Mouse (Mus musculus): ENCODE measurements around the gene C130026I21Rik. TPM values are rescaled to one million over a fixed set of nuclear protein-coding genes. Genes with fewer than 3 reads are reported as not detected.
"Not testable (repeated sequence)": the region's sequence is repeated elsewhere in the genome, so short reads cannot be mapped to it uniquely, and the experiment has no call there.

The C130026I21Rik gene
- polyA plus RNA-seq, 1 experiment from 2014 or later = not detected

- not testable (repeated sequence) for H3K4me2 ChIP-seq; ATAC-seq (replicated peaks; ENCODE audit: low FRiP score); H3K27ac ChIP-seq; H3K27me3 ChIP-seq; H3K4me1 ChIP-seq; H3K4me3 ChIP-seq (replicated peaks); H3K9me3 ChIP-seq (replicated peaks); H3K9ac ChIP-seq; H3K36me3 ChIP-seq
- WGBS = 89% methylated on average over 7 of the region's 9 CpGs
Observed at GRCm38 (mm10) chr1:84996305-84996704, 274.1 kb downstream of the C130026I21Rik start.

DNA sequence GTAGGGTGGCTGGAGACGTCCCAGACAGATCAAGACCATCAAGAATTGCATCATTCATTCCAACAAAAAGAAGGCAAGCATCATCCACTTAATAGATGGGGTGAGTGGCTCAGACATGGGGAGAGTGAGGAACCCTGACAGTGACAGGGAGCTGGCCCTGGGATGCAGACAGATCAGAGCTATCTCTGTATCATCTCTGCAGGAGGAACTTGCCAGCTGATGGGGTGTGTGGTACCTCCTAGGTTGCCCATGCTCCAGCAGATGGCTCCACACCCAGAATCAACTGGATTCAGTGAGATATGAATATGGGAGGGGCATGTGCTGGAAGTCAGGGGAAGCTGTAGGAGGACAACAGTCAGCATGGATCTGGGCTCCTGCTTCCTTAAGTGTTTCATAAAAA, 275.9 kb downstream of the C130026I21Rik start:
- not testable (repeated sequence) for H3K36me3 ChIP-seq; H3K4me2 ChIP-seq; H3K27me3 ChIP-seq; H3K4me1 ChIP-seq; H3K4me3 ChIP-seq (replicated peaks); H3K27ac ChIP-seq; ATAC-seq (replicated peaks; ENCODE audit: low FRiP score); H3K9me3 ChIP-seq (replicated peaks); H3K9ac ChIP-seq
- no CpG with 5 or more reads among the region's 1 CpGs for WGBS

DNA sequence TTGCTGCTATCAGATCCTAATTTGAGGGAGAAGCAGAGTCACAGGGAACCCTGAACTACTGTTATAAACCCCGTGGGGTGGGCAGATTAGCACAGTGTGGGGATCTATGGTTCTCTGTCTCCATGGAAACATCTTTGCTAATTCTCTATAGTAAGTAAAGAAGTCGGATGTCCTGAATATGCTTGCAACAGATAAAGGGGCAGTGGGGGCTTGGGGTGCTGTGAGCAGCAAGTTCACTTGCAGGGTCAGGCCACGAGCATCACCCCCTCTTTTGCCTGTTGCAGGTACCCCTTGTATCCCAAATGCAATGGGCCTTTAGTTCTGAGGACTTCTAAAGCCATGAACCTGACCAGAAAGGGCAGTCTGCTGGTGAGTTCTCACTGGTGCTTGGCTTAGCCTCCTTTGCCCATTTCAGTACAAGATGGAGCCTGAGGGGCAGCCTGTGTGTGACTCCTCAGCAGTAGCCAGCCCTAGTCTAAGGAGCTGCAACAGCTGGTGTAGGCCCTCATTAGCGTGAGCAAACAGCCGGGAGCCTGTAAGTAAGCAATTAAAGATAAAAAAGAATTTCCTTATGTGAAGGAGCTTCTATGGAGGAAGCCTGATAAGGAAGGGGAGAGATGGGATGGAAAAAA, 276.6 kb downstream of the C130026I21Rik start:
- not testable (repeated sequence) for H3K4me1 ChIP-seq; H3K27me3 ChIP-seq; H3K4me3 ChIP-seq (replicated peaks); H3K9ac ChIP-seq; H3K4me2 ChIP-seq; ATAC-seq (replicated peaks; ENCODE audit: low FRiP score); H3K9me3 ChIP-seq (replicated peaks); H3K36me3 ChIP-seq; H3K27ac ChIP-seq
- 78% methylated on average over 2 of the region's 5 CpGs for WGBS

GRCm38 (mm10) chr1:84993235-84993634, 277.1 kb downstream of the C130026I21Rik start:
- peak; percentile 49; the same call in 1 of the 2 replicates for ATAC-seq (replicated peaks; ENCODE audit: low FRiP score)
- H3K27ac ChIP-seq; H3K9ac ChIP-seq; H3K4me2 ChIP-seq; H3K27me3 ChIP-seq; H3K4me3 ChIP-seq (replicated peaks); H3K4me1 ChIP-seq; H3K36me3 ChIP-seq; H3K9me3 ChIP-seq (replicated peaks): not testable (repeated sequence)
- no CpG with 5 or more reads among the region's 2 CpGs for WGBS

DNA sequence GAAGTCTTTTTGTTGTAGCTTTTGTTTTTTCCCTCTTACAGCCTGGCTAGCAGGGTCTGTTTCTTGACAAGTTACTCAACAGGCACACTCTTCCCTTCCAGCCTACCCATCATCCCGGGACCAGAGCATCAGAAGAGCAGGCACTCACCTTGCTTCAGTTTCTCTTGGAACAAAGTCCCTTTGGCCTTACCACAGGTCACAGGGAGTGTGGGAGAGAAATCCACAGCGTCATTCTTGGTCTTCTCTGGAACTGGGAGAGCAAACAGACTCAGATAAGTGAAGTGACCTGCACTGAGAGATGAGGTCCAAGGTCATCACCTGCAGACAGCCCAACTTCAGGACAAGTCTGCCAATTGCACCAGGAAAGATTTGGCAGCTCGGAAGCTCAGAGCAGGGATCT, 277.5 kb downstream of the C130026I21Rik start:
- H3K27me3 ChIP-seq; H3K9me3 ChIP-seq (replicated peaks); H3K4me2 ChIP-seq; H3K4me1 ChIP-seq; H3K27ac ChIP-seq; H3K4me3 ChIP-seq (replicated peaks); H3K9ac ChIP-seq; H3K36me3 ChIP-seq: not testable (repeated sequence)
- no CpG with 5 or more reads among the region's 3 CpGs for WGBS
- ATAC-seq (replicated peaks; ENCODE audit: low FRiP score) = peak; percentile 52; the same call in 1 of the 2 replicates

DNA sequence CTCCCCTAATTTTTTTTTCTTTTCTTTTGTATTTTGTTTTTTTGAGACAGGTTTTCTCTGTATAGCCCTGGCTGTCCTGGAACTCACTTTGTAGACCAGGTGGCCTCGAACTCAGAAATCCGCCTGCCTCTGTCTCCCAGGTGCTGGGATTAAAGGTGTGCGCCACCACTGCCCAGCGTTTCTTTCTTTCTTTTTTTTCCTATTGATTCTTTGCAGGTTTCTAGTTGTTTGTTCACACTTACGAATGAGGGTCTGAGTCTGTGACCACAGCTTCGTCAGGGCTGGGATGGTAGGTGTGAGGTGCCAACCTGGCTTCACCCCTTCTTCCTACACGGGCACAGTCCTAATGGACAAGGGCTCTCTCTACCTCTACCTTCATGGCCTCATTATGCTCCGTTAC, 281.3 kb downstream of the C130026I21Rik start:
- not testable (repeated sequence) for H3K4me1 ChIP-seq; H3K9me3 ChIP-seq (replicated peaks); H3K4me3 ChIP-seq (replicated peaks); H3K4me2 ChIP-seq; H3K36me3 ChIP-seq; ATAC-seq (replicated peaks; ENCODE audit: low FRiP score); H3K9ac ChIP-seq; H3K27ac ChIP-seq; H3K27me3 ChIP-seq
- 92% methylated on average over 7 of the region's 8 CpGs for WGBS

DNA sequence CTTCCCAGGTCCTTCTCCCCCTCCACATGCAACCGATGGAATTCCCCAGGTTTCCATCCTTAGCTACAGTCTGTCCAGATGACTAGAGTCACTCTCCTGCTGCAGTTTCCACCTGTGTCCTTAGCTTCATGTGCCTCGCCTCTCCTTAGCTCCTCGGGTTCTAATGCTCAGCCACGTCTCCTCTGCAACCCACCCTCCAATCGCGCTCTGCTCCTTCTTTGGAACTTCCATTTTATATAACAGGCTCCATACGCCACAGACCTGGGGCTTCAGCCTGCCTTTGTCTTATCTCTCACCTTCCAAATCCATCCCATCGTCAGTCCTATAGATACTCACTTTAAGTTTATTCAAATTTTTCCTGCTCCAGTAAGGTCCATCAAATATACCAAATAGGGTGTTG, 282.6 kb downstream of the C130026I21Rik start:
- not testable (repeated sequence) for H3K4me3 ChIP-seq (replicated peaks); H3K4me1 ChIP-seq; ATAC-seq (replicated peaks; ENCODE audit: low FRiP score); H3K4me2 ChIP-seq; H3K36me3 ChIP-seq; H3K27me3 ChIP-seq; H3K9me3 ChIP-seq (replicated peaks); H3K9ac ChIP-seq; H3K27ac ChIP-seq
- WGBS = 74% methylated on average over 8 of the region's 8 CpGs

DNA sequence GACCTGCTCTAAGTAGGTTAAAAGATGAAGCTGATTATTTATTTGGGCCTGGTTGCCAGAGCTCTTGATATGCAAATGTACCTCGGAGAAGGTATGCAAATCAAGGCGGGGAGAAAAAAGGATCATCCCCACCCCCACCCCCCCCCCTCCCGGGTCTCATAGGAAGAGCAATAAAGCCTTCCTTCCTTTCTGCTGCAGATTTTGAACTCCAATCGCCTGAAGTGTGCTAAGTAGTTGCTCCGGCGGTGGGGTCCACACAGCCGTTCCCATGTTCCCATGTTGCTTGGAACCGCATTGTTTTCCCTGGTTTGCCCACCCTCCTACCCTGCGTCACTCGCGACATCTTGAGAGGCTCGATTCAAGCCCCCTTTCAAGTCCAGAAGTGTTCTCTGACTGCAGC, 308.6 kb downstream of the C130026I21Rik start:
- H3K4me3 ChIP-seq (replicated peaks); H3K9me3 ChIP-seq (replicated peaks); H3K36me3 ChIP-seq; ATAC-seq (replicated peaks; ENCODE audit: low FRiP score); H3K27me3 ChIP-seq; H3K27ac ChIP-seq; H3K4me1 ChIP-seq; H3K9ac ChIP-seq: not testable (repeated sequence)
- WGBS = 4% methylated on average over 12 of the region's 12 CpGs
- peak overlapping the region; percentile 46 for H3K4me2 ChIP-seq

- not testable (repeated sequence) for H3K4me1 ChIP-seq; H3K9ac ChIP-seq; H3K4me2 ChIP-seq; H3K36me3 ChIP-seq; H3K27ac ChIP-seq; ATAC-seq (replicated peaks; ENCODE audit: low FRiP score); H3K4me3 ChIP-seq (replicated peaks); H3K9me3 ChIP-seq (replicated peaks); H3K27me3 ChIP-seq
- 87% methylated on average over 4 of the region's 4 CpGs for WGBS
Observed at GRCm38 (mm10) chr1:84957713-84958112, 312.7 kb downstream of the C130026I21Rik start.

- H3K27me3 ChIP-seq; H3K36me3 ChIP-seq; H3K4me1 ChIP-seq; H3K4me3 ChIP-seq (replicated peaks); ATAC-seq (replicated peaks; ENCODE audit: low FRiP score); H3K4me2 ChIP-seq; H3K27ac ChIP-seq; H3K9ac ChIP-seq; H3K9me3 ChIP-seq (replicated peaks): not testable (repeated sequence)
- 94% methylated on average over 3 of the region's 3 CpGs for WGBS
Observed at GRCm38 (mm10) chr1:84956771-84957170, 313.6 kb downstream of the C130026I21Rik start.

DNA sequence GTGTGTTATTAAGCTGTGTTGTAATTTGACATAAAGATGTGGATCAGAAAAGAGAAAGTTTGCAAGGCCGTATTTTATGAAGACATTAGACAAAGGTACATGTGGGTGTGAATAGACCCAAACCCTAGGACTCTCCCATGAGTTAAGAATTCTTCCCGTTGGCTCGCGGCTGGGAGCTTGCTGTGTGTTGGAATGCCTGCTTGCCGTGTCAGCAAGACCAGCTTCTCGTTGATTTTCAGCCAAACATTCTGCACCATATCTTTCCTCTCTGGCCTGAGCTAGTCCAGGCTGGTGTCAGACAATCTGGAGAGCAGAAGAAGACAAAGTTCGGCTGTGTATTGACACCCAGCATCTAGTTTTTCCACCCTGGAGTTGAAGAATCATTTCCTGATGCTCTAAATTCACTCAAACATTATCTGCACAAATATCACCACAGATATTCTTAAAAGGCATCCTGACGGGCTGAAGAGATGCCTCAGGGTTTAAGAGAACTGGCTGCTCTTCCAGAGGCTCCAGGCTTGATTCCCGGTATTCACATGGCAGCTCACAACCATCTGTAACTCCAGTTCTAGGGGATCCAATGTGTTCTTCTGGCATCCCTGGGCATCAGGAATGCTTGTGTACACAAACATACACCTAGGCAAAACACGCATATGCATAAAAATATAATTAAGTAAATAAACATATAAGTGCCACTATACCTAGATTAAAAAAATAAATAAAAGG, 317.7 kb downstream of the C130026I21Rik start:
- no peak for ATAC-seq (replicated peaks; ENCODE audit: low FRiP score)
- no peaks in the 10 kb centered on the region for H3K4me1 ChIP-seq
- no peak overlapping the region for H3K27ac ChIP-seq
- no peak overlapping the region for H3K9ac ChIP-seq
- peaks cover 4% of the 10 kb centered on the region for H3K9me3 ChIP-seq (replicated peaks)
- H3K4me2 ChIP-seq = no peak overlapping the region
- H3K27me3 ChIP-seq = no peaks in the 10 kb centered on the region
- 71% methylated on average over 10 of the region's 10 CpGs for WGBS
- no peaks in the 10 kb centered on the region for H3K36me3 ChIP-seq
- no peak overlapping the region for H3K4me3 ChIP-seq (replicated peaks)

DNA sequence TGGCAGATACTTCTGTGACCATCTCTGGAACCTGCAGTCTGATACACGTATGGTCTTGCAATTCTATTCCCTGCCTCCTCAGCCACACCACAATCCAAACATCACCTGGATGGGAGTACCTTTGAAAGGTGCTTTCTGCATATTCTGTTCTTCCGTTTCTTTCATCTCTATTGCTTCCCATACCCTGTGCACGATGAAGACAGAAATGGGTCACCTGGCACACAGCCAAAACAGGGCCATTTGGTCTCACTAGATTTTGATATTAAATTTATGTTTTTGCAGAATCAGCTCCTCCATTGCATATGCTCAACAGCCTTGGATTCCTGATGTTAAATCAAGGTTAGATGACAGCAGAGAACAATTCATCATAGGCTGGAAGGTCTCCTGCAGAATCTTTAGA, 318.8 kb downstream of the C130026I21Rik start:
- H3K4me2 ChIP-seq = no peak overlapping the region
- H3K9ac ChIP-seq = no peak overlapping the region
- H3K4me1 ChIP-seq = no peaks in the 10 kb centered on the region
- no peak overlapping the region for H3K4me3 ChIP-seq (replicated peaks)
- WGBS = 74% methylated on average over 3 of the region's 3 CpGs
- H3K9me3 ChIP-seq (replicated peaks) = no peaks in the 10 kb centered on the region
- H3K36me3 ChIP-seq = no peaks in the 10 kb centered on the region
- H3K27ac ChIP-seq = no peak overlapping the region
- no peak for ATAC-seq (replicated peaks; ENCODE audit: low FRiP score)
- H3K27me3 ChIP-seq = no peaks in the 10 kb centered on the region

DNA sequence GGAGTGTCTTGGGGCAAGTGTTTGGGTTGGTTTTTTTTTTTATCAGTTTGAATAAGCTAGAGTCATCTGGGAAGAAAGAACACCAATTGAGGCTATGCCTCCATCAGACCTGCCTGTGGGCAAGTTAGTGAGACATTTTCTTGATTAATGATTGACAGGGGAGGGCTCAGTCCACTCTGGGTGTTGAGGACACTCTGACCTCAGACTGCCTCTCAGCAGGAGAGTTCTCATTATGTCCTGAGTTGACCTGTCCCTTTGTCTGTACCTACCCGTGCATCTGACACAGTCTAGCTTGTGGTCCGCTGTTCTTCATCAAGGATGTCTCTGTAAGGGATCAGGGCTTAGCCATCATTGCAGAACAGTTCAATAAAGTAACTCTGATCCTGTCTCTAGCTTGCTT, 323.0 kb downstream of the C130026I21Rik start:
- Histone ChIP-seq H3K9me3 (replicated peaks) (no peaks in the 10 kb centered on the region), H3K36me3 (no peaks in the 10 kb centered on the region), H3K4me2 (no peak overlapping the region), H3K27me3 (no peaks in the 10 kb centered on the region), H3K9ac (no peak overlapping the region), H3K4me1 (no peaks in the 10 kb centered on the region), H3K27ac (no peak overlapping the region), H3K4me3 (replicated peaks) (no peak overlapping the region)
- 78% methylated on average over 2 of the region's 2 CpGs for WGBS
- peak; percentile 69; the same call in 1 of the 2 replicates for ATAC-seq (replicated peaks; ENCODE audit: low FRiP score)
